Mouse (Mus musculus) brain, embryonic 14.5 days (tissue): ENCODE measurements at regions not wholly inside any gene's neighbourhood (a gene's known extent, or its start where the extent isn't known, plus 50 kb on each side); places are given as distances from the start of the nearest gene placed in this dataset.

ENCODE experiments used
- CTCF ChIP-seq: fragments of 200-500 bp; IDR thresholded peaks from 2 replicates; pipeline ENCODE4 v1.5.1; 2012; ENCODE audit warnings: inconsistent platforms, mild to moderate bottlenecking, moderate library complexity, borderline replicate concordance; ENCODE audit not compliant: insufficient read depth, insufficient read length; ENCODE audit errors: extremely low read depth
- POLR2A ChIP-seq: fragments of 200-500 bp; IDR thresholded peaks from 2 replicates; pipeline ENCODE4 v1.6.1; 2012; ENCODE audit warnings: mild to moderate bottlenecking, inconsistent platforms, borderline replicate concordance; ENCODE audit not compliant: poor library complexity, insufficient read depth, insufficient read length, severe bottlenecking; ENCODE audit errors: extremely low read depth

GRCm38 (mm10) chr11:17523329-17523728 is 265.9 kb downstream of the C1d start:
- no peak for TF ChIP-seq POLR2A
- no peak for TF ChIP-seq CTCF
